Mouse (Mus musculus) megakaryocyte, embryonic 14.5 days (primary cell): ENCODE data around the gene Myl7.

Source experiments
- FLI1 ChIP-seq: IDR thresholded peaks from 2 replicates; pipeline ENCODE4 v1.6.1; 2012; ENCODE audit warnings: low read length, inconsistent platforms, mixed read lengths
- GATA1 ChIP-seq: IDR thresholded peaks from 3 replicates; pipeline ENCODE4 v1.6.1; 2012; ENCODE audit warnings: mixed read lengths, low read length, inconsistent platforms, borderline replicate concordance

GRCm38 (mm10) chr11:5947796-5948195, 49.2 kb upstream of the Myl7 start:
- TF ChIP-seq GATA1 (no peak), FLI1 (no peak)
